Mouse (Mus musculus) hindbrain, embryonic 14.5 days (tissue): Measurements from ENCODE around the gene Ncor1. TPM values are rescaled to one million over a fixed set of nuclear protein-coding genes. Genes with fewer than 3 reads are reported as not detected.
"Not testable (repeated sequence)": the region's sequence is repeated elsewhere in the genome, so short reads cannot be mapped to it uniquely, and the experiment has no call there.

Source experiments
- ATAC-seq: fragments of 200-750 bp; cut with Nextera tagmentation; 2 replicates; pipeline ENCODE4 v1.8.0; 2017; ENCODE audit warnings: moderate number of reproducible peaks, mild to moderate bottlenecking, moderate TSS enrichment, moderate library complexity; ENCODE audit not compliant: low FRiP score
- DNase-seq: peaks from one replicate; pipeline ENCODE4 v3.0.0-alpha.2; 2015; ENCODE audit warnings: low spot score
- H3K27ac ChIP-seq: fragments of 300-500 bp; sonication (generic); 2 replicates; pipeline ENCODE4 v1.5.1; 2014; ENCODE audit warnings: mild to moderate bottlenecking, moderate library complexity
- H3K27me3 ChIP-seq: fragments of 300-500 bp; sonication (generic); 2 replicates; pipeline ENCODE4 v1.6.1; 2014; ENCODE audit warnings: mild to moderate bottlenecking, low read length, mixed read lengths; ENCODE audit not compliant: control insufficient read depth, insufficient read depth
- H3K36me3 ChIP-seq: fragments of 300-500 bp; sonication (generic); replicated peaks from 2 replicates; pipeline ENCODE4 v1.6.1; 2014; ENCODE audit not compliant: control insufficient read depth, insufficient read depth
- H3K4me1 ChIP-seq: fragments of 300-500 bp; sonication (generic); replicated peaks from 2 replicates; pipeline ENCODE4 v1.6.1; 2014; ENCODE audit warnings: antibody characterized with exemption, low read length, mixed read lengths; ENCODE audit not compliant: control insufficient read depth, insufficient read depth
- H3K4me2 ChIP-seq: fragments of 300-500 bp; sonication (generic); replicated peaks from 2 replicates; pipeline ENCODE4 v1.6.1; 2014; ENCODE audit warnings: mild to moderate bottlenecking, moderate library complexity
- H3K4me3 ChIP-seq: fragments of 300-500 bp; sonication (generic); replicated peaks from 2 replicates; pipeline ENCODE4 v1.5.1; 2014; ENCODE audit warnings: mild to moderate bottlenecking, low read length
- H3K9ac ChIP-seq: fragments of 300-500 bp; sonication (generic); 2 replicates; pipeline ENCODE4 v1.6.1; 2014
- H3K9me3 ChIP-seq: fragments of 300-500 bp; sonication (generic); 2 replicates; pipeline ENCODE4 v1.6.1; 2016; ENCODE audit warnings: low read length; ENCODE audit not compliant: control insufficient read depth
- WGBS: fragments of 180-500 bp; shearing (Covaris S2); extraction: QIAGEN DNeasy Blood & Tissue Kit; methylation state at CpG from one replicate; pipeline ENCODE4 v1.1.7; 2014; 5-methylcytosine and 5-hydroxymethylcytosine counted together
- polyA plus RNA-seq: library from polyadenylated mRNA; unstranded; fragments of >200 nt; fragmentation: Nextera tagmentation; extraction: Ambion mirVana; gene quantifications from 2 replicates; pipeline ENCODE4 v1.2.1, GENCODE M21; 2014

Ncor1 gene
- polyA plus RNA-seq, 1 experiment from 2014 or later = 202 TPM

DNA sequence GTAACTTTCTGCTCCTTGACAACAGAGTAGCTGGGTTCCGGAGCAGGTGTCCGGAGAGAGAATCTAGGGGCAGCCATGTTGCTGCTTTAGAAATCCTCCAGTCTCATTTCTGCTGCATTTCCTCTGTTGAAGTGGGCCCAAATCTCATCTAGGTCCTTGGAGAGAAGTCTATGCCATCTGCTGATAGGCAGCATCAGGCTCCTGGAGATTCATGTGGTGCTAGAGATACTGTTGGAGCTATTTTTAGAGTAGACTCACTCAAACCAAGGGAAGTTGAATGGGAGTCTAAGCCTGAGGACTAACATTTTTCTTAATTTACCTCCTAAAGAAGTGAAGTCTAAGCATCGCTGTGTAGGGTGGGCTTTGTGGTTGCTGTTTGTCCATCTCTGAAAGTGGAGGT is 6.4 kb upstream of the Ncor1 start:
- 90% methylated on average over 3 of the region's 3 CpGs for WGBS
- no peak for ATAC-seq
- H3K27me3 ChIP-seq = no peaks in the 10 kb centered on the region

DNA sequence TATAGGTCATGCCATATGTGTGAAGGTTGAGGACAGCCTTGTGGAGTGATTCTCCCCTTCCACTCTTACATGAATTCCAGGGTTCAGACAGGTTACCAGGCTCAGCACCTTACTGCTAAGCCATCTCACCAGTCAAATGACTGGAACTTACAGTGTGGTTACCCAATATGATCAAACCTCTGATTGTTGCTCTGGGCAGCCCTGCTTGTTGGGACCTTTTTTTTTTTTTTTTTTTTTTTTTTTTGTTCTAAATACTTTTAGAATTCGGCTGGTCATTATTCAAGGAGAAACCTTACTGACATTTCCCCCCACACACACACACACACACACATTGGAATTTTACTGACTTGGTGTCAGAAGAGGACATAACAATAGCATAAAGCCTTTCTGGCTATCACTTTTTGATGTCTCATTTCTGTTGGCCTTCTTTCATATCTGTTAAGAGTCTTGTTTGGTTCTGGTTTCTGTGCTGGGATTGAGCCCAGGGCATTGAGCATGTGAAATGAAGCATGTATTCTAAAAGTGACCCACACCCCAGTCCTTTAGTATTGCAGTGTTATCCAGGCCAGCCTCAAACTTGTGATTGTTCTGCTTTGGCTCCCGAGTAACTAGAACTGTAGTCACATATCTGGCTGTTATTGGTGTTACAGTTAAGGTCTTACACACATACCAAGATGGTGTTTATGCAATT is 5.0 kb upstream of the Ncor1 start:
- H3K4me2 ChIP-seq = no peak overlapping the region
- no peaks in the 10 kb centered on the region for H3K9me3 ChIP-seq
- 66% methylated on average over 2 of the region's 2 CpGs for WGBS
- 0 out of 2 replicates have a peak, but pooled peaks cover 2% of the 10 kb centered on the region for H3K4me1 ChIP-seq
- H3K36me3 ChIP-seq = no peaks in the 10 kb centered on the region
- H3K4me3 ChIP-seq = no peak overlapping the region
- H3K9ac ChIP-seq = no peak overlapping the region
- no peak for ATAC-seq
- DNase-seq = no peak
- H3K27ac ChIP-seq = no peak overlapping the region
- H3K27me3 ChIP-seq = no peaks in the 10 kb centered on the region

More for the DNA sequence above, 6.4 kb upstream of the Ncor1 start:
- Histone ChIP-seq H3K27ac (no peak overlapping the region), H3K9me3 (no peaks in the 10 kb centered on the region), H3K36me3 (no peaks in the 10 kb centered on the region), H3K4me2 (no peak overlapping the region), H3K9ac (no peak overlapping the region), H3K4me1 (no peaks in the 10 kb centered on the region), H3K4me3 (no peak overlapping the region)
- no peak for DNase-seq

DNA sequence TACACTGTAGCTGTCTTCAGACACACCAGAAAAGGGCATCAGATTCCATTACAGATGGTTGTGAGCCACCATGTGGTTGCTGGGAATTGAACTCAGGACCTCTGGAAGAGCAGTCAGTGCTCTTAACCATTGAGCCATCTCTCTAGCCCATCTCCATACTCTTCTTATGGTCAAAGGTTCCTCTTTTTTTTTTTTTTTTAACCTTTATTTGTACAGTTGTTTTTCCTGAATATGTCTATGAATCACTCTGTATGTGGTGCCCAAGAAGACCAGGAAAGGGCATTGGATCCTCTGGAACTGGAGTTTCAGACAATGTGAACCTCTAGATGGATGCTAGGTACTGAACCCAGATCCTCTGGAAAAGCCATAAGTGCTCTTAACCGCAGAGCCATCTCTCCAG is 4.2 kb upstream of the Ncor1 start:
- not testable (repeated sequence) for H3K9me3 ChIP-seq, H3K4me2 ChIP-seq, H3K4me3 ChIP-seq, ATAC-seq, DNase-seq, H3K36me3 ChIP-seq, H3K9ac ChIP-seq, H3K4me1 ChIP-seq, H3K27me3 ChIP-seq, H3K27ac ChIP-seq
- WGBS = 96% methylated on average over 1 of the region's 1 CpGs

DNA sequence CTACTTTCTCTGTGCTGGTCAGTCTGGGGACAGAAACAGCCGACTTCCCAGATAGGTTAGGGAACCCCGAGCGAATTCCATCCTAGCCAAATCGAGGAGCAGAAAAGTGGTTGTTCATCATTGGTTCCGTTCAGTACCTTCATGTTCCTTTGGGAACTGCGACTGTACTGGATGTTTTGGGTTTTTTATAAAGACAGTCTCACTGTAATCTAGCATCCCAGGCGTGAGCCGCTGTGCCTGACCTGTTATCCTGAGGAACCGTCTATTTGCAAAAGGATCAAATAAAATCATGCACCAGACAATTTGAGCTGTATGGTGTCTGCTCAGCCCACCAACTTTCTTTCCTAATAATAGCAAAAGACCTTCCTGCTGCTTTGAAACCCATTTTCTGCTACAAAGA is 439 bp upstream of the Ncor1 start:
- 1% methylated on average over 9 of the region's 9 CpGs for WGBS
- ATAC-seq = no peak

GRCm38 (mm10) chr11:62457891-62458270 is 460 bp downstream of the Ncor1 start:
- Histone ChIP-seq H3K4me3 (peak overlapping the region; percentile 94), H3K4me2 (peak overlapping the region; percentile 81), H3K9me3 (no peaks in the 10 kb centered on the region), H3K9ac (peak overlapping the region; percentile 96), H3K27ac (peak overlapping the region; percentile 96), H3K4me1 (peaks cover 17% of the 10 kb centered on the region), H3K36me3 (no peaks in the 10 kb centered on the region), H3K27me3 (no peaks in the 10 kb centered on the region)
- DNase-seq (no peak), ATAC-seq (no peak)
- WGBS = under 1% methylated on average over 18 of the region's 18 CpGs

More for the DNA sequence above, 439 bp upstream of the Ncor1 start:
- H3K4me3 ChIP-seq = peak overlapping the region; percentile 94
- no peaks in the 10 kb centered on the region for H3K9me3 ChIP-seq
- H3K9ac ChIP-seq = peak overlapping the region; percentile 96
- H3K27me3 ChIP-seq = no peaks in the 10 kb centered on the region
- peak overlapping the region; percentile 81 for H3K4me2 ChIP-seq
- DNase-seq = peak; percentile 25
- H3K4me1 ChIP-seq = peaks cover 17% of the 10 kb centered on the region
- peak overlapping the region; percentile 96 for H3K27ac ChIP-seq
- H3K36me3 ChIP-seq = no peaks in the 10 kb centered on the region

DNA sequence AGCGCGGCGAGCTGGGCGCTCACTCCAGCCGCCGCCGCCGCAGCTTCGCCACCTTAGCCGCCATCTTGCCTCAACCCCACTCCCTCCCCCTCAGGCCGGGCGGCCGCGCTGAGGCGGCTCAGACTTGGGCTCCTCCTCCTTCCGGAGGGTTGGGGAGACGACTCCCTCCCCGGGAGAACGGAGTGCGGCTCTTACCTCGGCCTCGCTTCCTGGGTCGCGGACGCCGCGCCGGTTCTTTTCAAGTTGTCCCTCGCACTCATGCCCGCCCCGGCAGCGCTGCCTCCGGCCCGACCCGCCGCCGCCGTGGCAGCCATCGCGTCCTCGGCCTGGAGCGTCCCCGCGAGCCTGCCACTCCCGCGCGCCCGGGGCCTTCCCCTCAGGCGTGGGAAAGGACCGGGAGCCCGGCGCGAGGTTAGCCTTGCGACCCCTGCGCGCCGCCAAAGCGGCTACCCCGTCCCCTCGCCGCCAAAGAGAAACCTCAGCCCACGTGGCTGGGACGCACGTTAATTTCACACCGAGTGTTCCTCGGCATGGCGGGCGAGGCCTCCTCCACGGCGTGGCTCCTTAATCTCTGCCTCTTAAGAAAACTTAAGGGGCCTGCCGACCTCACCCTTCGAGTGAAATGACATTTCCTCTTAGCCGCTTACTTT is 975 bp downstream of the Ncor1 start:
- WGBS = under 1% methylated on average over 63 of the region's 73 CpGs
- peak overlapping the region; percentile 96 for H3K9ac ChIP-seq
- peak overlapping the region; percentile 94 for H3K4me3 ChIP-seq
- no peaks in the 10 kb centered on the region for H3K9me3 ChIP-seq
- no peaks in the 10 kb centered on the region for H3K27me3 ChIP-seq
- peaks cover 17% of the 10 kb centered on the region for H3K4me1 ChIP-seq
- no peaks in the 10 kb centered on the region for H3K36me3 ChIP-seq
- ATAC-seq = peak; percentile 96
- peak overlapping the region; percentile 81 for H3K4me2 ChIP-seq
- DNase-seq = peak; percentile 85
- H3K27ac ChIP-seq = peak overlapping the region; percentile 96

- Histone ChIP-seq H3K36me3 (no peaks in the 10 kb centered on the region), H3K27me3 (no peaks in the 10 kb centered on the region), H3K27ac (peak overlapping the region; percentile 96), H3K9ac (peak overlapping the region; percentile 96), H3K4me3 (peak overlapping the region; percentile 94), H3K4me1 (peaks cover 17% of the 10 kb centered on the region), H3K9me3 (no peaks in the 10 kb centered on the region), H3K4me2 (peak overlapping the region; percentile 81)
- DNase-seq (peak; percentile 64), ATAC-seq (peak; percentile 79)
- WGBS = 0% methylated on average over 42 of the region's 42 CpGs
These were observed 1.7 kb downstream of the Ncor1 start for GRCm38 (mm10) chr11:62456483-62457172.

GRCm38 (mm10) chr11:62456021-62456482 is 2.3 kb downstream of the Ncor1 start:
- H3K4me1 ChIP-seq = peaks cover 17% of the 10 kb centered on the region
- peak overlapping the region; percentile 96; the same call in 1 of the 2 replicates for H3K27ac ChIP-seq
- H3K36me3 ChIP-seq = no peaks in the 10 kb centered on the region
- peak overlapping the region; percentile 94 for H3K4me3 ChIP-seq
- DNase-seq (no peak), ATAC-seq (no peak)
- 11% methylated on average over 3 of the region's 3 CpGs for WGBS
- peak overlapping the region; percentile 81 for H3K4me2 ChIP-seq
- H3K27me3 ChIP-seq = no peaks in the 10 kb centered on the region
- peak overlapping the region; percentile 96 for H3K9ac ChIP-seq
- H3K9me3 ChIP-seq = no peaks in the 10 kb centered on the region

- Histone ChIP-seq H3K36me3 (no peaks in the 10 kb centered on the region), H3K27ac (no peak overlapping the region), H3K4me1 (peaks cover 17% of the 10 kb centered on the region), H3K27me3 (no peaks in the 10 kb centered on the region), H3K4me2 (peak overlapping the region; percentile 81), H3K4me3 (peak overlapping the region; percentile 94; the same call in 1 of the 2 replicates), H3K9ac (0 out of 2 replicates have a peak overlapping the region, but pooled peaks have one; percentile 96), H3K9me3 (no peaks in the 10 kb centered on the region)
- WGBS = 92% methylated on average over 1 of the region's 1 CpGs
- DNase-seq = no peak
- ATAC-seq = no peak
These were observed 3.1 kb downstream of the Ncor1 start for GRCm38 (mm10) chr11:62455193-62455592.
